Mouse (Mus musculus): ENCODE measurements around the gene Pla2g12a. TPM values are rescaled to one million over a fixed set of nuclear protein-coding genes. Genes with fewer than 3 reads are reported as not detected.

The Pla2g12a gene
- polyA plus RNA-seq, 1 experiment from 2014 or later: 47.5 TPM

- Histone ChIP-seq H3K4me1 (ENCODE audit: control insufficient read depth, insufficient read depth, low read length) (no peaks in the 10 kb centered on the region), H3K4me3 (ENCODE audit: low read length) (no peak overlapping the region), H3K27me3 (replicated peaks; ENCODE audit: control insufficient read depth, insufficient read depth, low read length) (no peaks in the 10 kb centered on the region), H3K4me2 (ENCODE audit: low read depth, low read length) (no peak overlapping the region), H3K9ac (ENCODE audit: low read depth, low read length) (no peak overlapping the region), H3K9me3 (ENCODE audit: control insufficient read depth, low read length) (no peaks in the 10 kb centered on the region), H3K36me3 (ENCODE audit: control insufficient read depth, insufficient read depth, low read length) (no peaks in the 10 kb centered on the region), H3K27ac (ENCODE audit: low read length) (no peak overlapping the region)
- ATAC-seq: no peak
- WGBS: 93% methylated on average over 2 of the region's 2 CpGs
Observed at GRCm38 (mm10) chr3:129940780-129941179, 62.4 kb downstream of the Pla2g12a start.

DNA sequence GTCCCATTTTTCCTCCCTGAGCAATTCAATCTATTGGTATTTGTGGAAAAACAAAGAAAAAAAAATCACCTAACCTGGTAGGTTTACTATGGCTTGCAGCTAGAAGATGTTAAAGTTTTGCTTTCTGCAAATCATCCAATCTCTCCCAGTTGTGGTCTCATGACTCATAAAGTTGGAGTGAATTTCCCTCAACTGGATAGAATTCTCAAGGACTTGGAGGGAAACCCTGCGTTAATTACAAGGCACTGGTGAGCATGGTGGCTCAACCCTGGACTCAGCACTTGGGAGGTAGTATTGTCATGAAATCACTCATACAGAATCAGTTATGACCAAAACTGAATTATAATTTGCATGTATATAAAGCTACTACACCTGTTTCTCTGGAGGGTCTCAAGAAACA is 62.9 kb downstream of the Pla2g12a start:
- Histone ChIP-seq H3K27me3 (replicated peaks; ENCODE audit: control insufficient read depth, insufficient read depth, low read length) (no peaks in the 10 kb centered on the region), H3K9ac (ENCODE audit: low read depth, low read length) (no peak overlapping the region), H3K27ac (ENCODE audit: low read length) (no peak overlapping the region), H3K36me3 (ENCODE audit: control insufficient read depth, insufficient read depth, low read length) (no peaks in the 10 kb centered on the region), H3K4me1 (ENCODE audit: control insufficient read depth, insufficient read depth, low read length) (no peaks in the 10 kb centered on the region), H3K4me2 (ENCODE audit: low read depth, low read length) (no peak overlapping the region), H3K4me3 (ENCODE audit: low read length) (no peak overlapping the region), H3K9me3 (ENCODE audit: control insufficient read depth, low read length) (no peaks in the 10 kb centered on the region)
- ATAC-seq: no peak
- WGBS: 92% methylated on average over 1 of the region's 1 CpGs

- no peak overlapping the region for H3K4me3 ChIP-seq (ENCODE audit: low read length)
- H3K27ac ChIP-seq (ENCODE audit: low read length): no peak overlapping the region
- ATAC-seq: no peak
- H3K9ac ChIP-seq (ENCODE audit: low read depth, low read length): no peak overlapping the region
- H3K4me2 ChIP-seq (ENCODE audit: low read depth, low read length): no peak overlapping the region
- H3K36me3 ChIP-seq (ENCODE audit: control insufficient read depth, insufficient read depth, low read length): no peaks in the 10 kb centered on the region
- no peaks in the 10 kb centered on the region for H3K9me3 ChIP-seq (ENCODE audit: control insufficient read depth, low read length)
- WGBS: 65% methylated on average over 4 of the region's 4 CpGs
- H3K4me1 ChIP-seq (ENCODE audit: control insufficient read depth, insufficient read depth, low read length): no peaks in the 10 kb centered on the region
- no peaks in the 10 kb centered on the region for H3K27me3 ChIP-seq (replicated peaks; ENCODE audit: control insufficient read depth, insufficient read depth, low read length)
Observed at GRCm38 (mm10) chr3:129943813-129944212, 65.4 kb downstream of the Pla2g12a start.

Other genes with a start within 250 kb of the Pla2g12a start
- gene Egf, start 123.3 kb upstream of the Pla2g12a start, polyA plus RNA-seq (2015; fragmentation: Nextera tagmentation; extraction: Ambion mirVana): 1.6 TPM in 2 replicates
- not detected in 2 replicates for gene Lrit3, start 74.6 kb upstream of the Pla2g12a start, polyA plus RNA-seq (2015; fragmentation: Nextera tagmentation; extraction: Ambion mirVana)
- gene Rrh, start 56.0 kb upstream of the Pla2g12a start, polyA plus RNA-seq (2015; fragmentation: Nextera tagmentation; extraction: Ambion mirVana): 0.16 and 0.21 TPM in 2 replicates
- 50.5 and 56.0 TPM in 2 replicates for gene Gar1, start 47.2 kb upstream of the Pla2g12a start, polyA plus RNA-seq (2015; fragmentation: Nextera tagmentation; extraction: Ambion mirVana)
- gene Cfi, start 42.7 kb upstream of the Pla2g12a start, polyA plus RNA-seq (2015; fragmentation: Nextera tagmentation; extraction: Ambion mirVana): 77.7 and 82.8 TPM in 2 replicates
- gene Casp6, start 22.8 kb downstream of the Pla2g12a start, polyA plus RNA-seq (2015; fragmentation: Nextera tagmentation; extraction: Ambion mirVana): 179 and 183 TPM in 2 replicates
- 3.6 and 3.7 TPM in 2 replicates for gene Mcub, start 91.6 kb downstream of the Pla2g12a start, polyA plus RNA-seq (2015; fragmentation: Nextera tagmentation; extraction: Ambion mirVana)
- gene Sec24b, start 182.9 kb downstream of the Pla2g12a start, polyA plus RNA-seq (2015; fragmentation: Nextera tagmentation; extraction: Ambion mirVana): 25.4 and 26.8 TPM in 2 replicates